Mouse (Mus musculus): ENCODE data around the gene Itpr1. TPM values are rescaled to one million over a fixed set of nuclear protein-coding genes. Genes with fewer than 3 reads are reported as not detected.

Gene Itpr1
- polyA plus RNA-seq, 1 experiment from 2014 or later = 4.8 TPM

DNA sequence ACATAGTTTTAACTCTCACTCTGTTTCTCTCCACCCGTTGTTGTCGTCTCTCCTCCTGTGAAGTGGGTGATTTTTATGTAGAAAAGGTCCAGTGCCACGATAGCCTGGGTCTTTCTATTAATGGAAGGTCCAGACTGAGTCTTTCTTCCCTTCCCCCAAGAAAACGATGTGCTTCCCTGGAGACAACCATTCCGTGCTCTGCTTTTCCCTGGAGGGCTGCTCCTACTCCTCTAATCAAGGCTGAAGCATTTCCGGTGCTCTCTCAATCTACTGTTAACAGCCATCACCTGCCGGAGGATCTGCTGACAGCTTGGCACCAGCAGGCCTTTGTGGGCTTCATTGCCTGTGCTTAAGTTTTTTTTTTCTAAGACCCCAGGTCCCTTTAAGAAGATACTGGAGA is 60.6 kb downstream of the Itpr1 start:
- Histone ChIP-seq H3K9ac (replicated peaks) (no peak overlapping the region), H3K4me1 (replicated peaks) (0 out of 2 replicates have a peak, but pooled peaks cover 4% of the 10 kb centered on the region), H3K36me3 (no peaks in the 10 kb centered on the region), H3K27me3 (no peaks in the 10 kb centered on the region), H3K4me3 (replicated peaks) (no peak overlapping the region), H3K4me2 (replicated peaks) (no peak overlapping the region), H3K9me3 (no peaks in the 10 kb centered on the region), H3K27ac (no peak overlapping the region)
- no peak for ATAC-seq
- 84% methylated on average over 7 of the region's 7 CpGs for WGBS

DNA sequence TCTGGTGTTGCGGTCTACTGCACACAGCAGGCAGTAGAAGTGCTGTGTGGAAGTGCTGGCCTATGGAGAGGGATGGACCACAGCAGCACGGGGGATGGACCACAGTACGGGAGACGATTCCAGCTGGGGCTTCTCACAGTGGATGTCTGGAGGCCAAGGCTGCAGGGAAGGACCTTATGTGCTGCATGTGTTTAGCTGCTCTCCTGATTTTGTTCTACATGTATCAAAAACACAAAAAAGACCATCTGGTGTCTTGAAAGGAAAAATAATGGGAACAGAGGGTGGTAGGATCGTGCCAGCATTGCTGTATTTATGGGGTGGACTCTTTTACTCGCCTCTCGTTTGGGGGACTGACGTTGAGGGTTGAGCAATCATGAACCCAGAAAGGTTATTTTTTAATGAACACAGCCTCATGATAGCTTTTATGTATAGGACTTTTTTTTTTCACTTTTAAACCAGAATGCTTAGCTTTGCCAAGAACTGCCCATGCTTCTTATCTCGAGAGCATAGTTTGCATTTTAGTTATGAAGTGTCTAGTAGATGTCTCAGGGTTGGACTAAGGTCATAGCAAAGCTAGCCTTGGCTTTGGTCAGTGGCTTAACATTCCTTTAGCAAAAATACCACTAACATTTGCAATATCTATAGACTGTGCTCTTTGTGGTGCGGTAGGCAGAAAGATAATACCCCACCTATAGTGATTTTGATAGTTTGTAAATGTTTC is 61.6 kb downstream of the Itpr1 start:
- no peak for ATAC-seq
- Histone ChIP-seq H3K9ac (replicated peaks) (no peak overlapping the region), H3K27ac (no peak overlapping the region), H3K27me3 (no peaks in the 10 kb centered on the region), H3K4me1 (replicated peaks) (0 out of 2 replicates have a peak, but pooled peaks cover 4% of the 10 kb centered on the region), H3K36me3 (no peaks in the 10 kb centered on the region), H3K4me3 (replicated peaks) (no peak overlapping the region), H3K4me2 (replicated peaks) (no peak overlapping the region), H3K9me3 (no peaks in the 10 kb centered on the region)
- WGBS = 77% methylated on average over 10 of the region's 10 CpGs

DNA sequence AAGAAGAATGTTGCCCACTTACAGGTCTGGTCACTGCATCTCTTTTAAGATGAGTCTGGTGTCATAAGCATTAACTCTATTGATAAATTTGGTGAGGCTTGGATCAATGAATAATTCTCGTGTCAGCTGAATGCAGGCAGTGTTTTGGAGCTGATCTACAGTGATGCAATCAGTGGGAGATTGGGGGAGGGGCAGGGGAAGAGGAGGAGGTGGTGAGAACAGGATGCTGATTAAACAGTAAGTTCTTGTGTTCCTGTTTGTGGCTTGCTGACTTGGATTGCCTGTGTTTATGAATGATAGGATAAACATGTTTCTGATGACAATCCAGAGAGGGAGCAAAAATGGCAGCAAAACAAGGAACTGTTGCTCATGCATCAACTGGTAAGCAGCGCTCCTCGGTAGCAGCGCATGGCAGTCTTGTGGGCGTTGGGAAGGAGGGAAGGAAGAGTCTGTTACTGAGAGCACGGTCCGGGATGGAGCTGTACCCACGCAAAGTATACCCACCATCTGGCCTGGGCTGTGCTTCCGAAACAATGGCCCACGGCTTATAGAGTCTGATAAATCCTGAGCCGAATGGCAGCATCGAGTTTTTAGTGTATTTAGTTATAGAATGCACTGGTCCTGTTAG is 64.1 kb downstream of the Itpr1 start:
- 0 out of 2 replicates have a peak, but pooled peaks cover 4% of the 10 kb centered on the region for H3K4me1 ChIP-seq (replicated peaks)
- H3K27me3 ChIP-seq = no peaks in the 10 kb centered on the region
- H3K36me3 ChIP-seq = no peaks in the 10 kb centered on the region
- no peaks in the 10 kb centered on the region for H3K9me3 ChIP-seq
- 88% methylated on average over 12 of the region's 12 CpGs for WGBS
- no peak overlapping the region for H3K9ac ChIP-seq (replicated peaks)
- H3K4me2 ChIP-seq (replicated peaks) = no peak overlapping the region
- H3K27ac ChIP-seq = no peak overlapping the region
- ATAC-seq = 0 out of 2 replicates have a peak, but pooled peaks have one; percentile 48
- H3K4me3 ChIP-seq (replicated peaks) = no peak overlapping the region

DNA sequence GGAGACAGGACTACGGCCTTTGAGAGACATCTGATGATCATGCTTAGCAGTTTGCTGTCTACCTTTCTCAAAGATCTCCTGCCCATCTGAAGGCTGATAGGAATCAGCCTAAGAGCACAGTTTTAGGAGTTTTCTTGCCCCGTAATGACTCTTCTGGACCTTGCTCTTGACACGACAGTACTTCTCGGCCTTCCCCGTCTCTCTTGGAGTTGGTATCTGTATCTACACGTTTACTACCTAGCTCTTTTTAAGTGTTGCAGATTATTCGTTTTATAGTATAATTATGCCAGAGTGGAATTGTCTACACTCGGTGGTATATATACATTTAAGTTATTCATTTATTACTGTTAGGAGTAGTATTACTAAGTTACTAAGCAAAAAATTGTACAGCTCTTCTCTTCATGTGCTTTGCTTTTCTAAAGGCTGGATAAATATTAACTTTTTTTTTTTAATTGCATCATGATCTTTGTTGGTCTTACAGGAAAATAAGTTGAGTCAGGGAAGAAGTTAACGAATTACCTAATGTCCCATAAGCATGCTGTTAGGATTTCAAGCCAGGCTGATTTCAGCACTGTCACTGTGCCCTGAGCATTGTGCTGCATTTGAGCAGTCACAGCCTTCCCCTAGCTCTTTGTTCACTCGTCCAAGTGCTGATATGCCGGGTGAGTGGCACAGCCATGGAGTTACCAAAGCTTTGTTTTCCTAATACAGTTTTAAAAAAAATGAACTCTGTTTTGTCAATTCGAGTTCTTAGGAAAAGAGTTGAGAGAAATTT is 64.9 kb downstream of the Itpr1 start:
- no peak for ATAC-seq
- H3K4me1 ChIP-seq (replicated peaks) = 0 out of 2 replicates have a peak, but pooled peaks cover 4% of the 10 kb centered on the region
- no peak overlapping the region for H3K27ac ChIP-seq
- H3K9ac ChIP-seq (replicated peaks) = no peak overlapping the region
- H3K9me3 ChIP-seq = no peaks in the 10 kb centered on the region
- no peak overlapping the region for H3K4me3 ChIP-seq (replicated peaks)
- H3K4me2 ChIP-seq (replicated peaks) = no peak overlapping the region
- no peaks in the 10 kb centered on the region for H3K36me3 ChIP-seq
- WGBS = 88% methylated on average over 12 of the region's 12 CpGs
- H3K27me3 ChIP-seq = no peaks in the 10 kb centered on the region

DNA sequence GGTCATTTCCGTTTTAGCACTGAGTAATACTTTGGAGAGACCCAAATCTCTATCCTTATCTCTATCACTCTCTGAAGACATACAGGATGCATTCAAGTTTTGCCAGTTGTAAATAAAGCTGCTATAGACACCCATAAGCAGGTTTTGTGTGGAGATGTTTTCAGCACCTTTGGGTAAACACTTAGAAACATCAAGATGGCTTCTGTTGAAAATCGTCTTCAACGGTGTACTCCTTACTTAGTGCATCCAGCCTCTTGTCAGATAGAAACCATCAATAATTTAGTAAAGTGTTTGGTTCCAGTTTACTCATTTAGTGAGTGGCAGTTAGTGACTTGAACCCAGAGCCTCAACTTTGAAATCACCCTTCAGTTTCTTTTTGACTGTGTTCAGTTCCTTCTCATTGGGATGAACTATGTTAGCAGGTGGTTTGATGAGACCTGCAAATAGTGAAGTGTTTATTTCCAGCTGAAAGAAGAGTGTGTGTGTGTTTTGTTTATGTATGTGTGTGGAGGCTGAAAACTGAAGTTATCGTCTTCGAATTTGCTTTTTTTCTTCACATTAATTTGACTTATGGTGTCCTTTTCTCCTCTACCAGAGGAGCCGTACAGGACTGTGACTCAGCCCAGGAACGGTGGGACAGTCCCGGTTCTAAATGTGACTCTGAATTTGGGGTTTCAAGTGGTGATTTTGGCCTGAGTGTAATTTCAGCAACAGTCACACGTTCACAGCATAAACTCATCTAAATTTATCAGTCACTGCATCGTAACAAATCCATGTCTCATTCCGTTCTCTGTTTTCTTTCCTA is 66.1 kb downstream of the Itpr1 start:
- H3K4me3 ChIP-seq (replicated peaks) = no peak overlapping the region
- H3K27me3 ChIP-seq = no peaks in the 10 kb centered on the region
- H3K36me3 ChIP-seq = no peaks in the 10 kb centered on the region
- no peak overlapping the region for H3K4me2 ChIP-seq (replicated peaks)
- no peak for ATAC-seq
- H3K4me1 ChIP-seq (replicated peaks) = 0 out of 2 replicates have a peak, but pooled peaks cover 4% of the 10 kb centered on the region
- no peak overlapping the region for H3K9ac ChIP-seq (replicated peaks)
- no peaks in the 10 kb centered on the region for H3K9me3 ChIP-seq
- H3K27ac ChIP-seq = no peak overlapping the region
- 93% methylated on average over 11 of the region's 11 CpGs for WGBS

DNA sequence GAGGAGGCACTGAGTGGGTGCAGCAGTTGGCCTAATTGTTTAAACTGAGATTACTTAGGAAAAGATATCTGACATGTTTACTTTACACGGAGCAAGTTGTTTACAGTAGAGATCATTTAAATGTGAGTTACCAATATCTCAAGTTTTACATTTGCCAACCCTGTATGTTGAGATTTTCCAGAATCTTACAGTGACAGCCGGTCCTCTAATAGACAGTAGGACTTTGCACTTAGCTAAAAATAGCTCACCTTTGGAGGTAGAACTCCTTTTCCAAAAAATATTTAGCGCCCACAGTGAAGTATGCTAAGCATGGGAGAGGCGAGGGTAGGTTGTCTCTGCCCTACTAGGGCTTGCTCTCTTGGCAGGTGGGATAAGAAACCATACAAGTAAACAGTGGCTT is 69.2 kb downstream of the Itpr1 start:
- no peaks in the 10 kb centered on the region for H3K27me3 ChIP-seq

DNA sequence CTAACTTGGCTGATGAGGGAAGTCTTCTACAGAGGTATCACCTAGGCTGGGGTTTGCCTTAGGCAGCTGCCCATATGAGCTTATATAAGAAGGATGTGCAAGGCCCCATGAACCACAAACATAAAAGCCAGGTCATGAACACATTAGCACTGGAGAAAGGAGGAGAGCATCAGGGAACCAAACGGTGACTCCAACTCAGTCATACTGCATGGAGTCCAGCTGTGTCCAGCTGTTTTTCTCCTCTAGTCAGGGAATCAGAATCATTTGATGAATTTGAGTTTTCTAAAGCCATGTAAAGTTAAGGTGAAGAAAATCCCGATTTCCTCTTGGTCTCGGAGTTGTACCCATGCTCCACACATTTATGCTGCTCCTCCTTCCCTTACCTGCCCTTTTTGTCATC is 69.7 kb downstream of the Itpr1 start:
- Histone ChIP-seq H3K4me3 (replicated peaks) (no peak overlapping the region), H3K4me2 (replicated peaks) (no peak overlapping the region), H3K9me3 (no peaks in the 10 kb centered on the region), H3K27ac (no peak overlapping the region), H3K9ac (replicated peaks) (no peak overlapping the region), H3K4me1 (replicated peaks) (no peaks in the 10 kb centered on the region), H3K36me3 (no peaks in the 10 kb centered on the region), H3K27me3 (no peaks in the 10 kb centered on the region)
- no peak for ATAC-seq
- 88% methylated on average over 3 of the region's 3 CpGs for WGBS

More for the DNA sequence above, 69.2 kb downstream of the Itpr1 start:
- WGBS = 92% methylated on average over 4 of the region's 4 CpGs
- H3K36me3 ChIP-seq = no peaks in the 10 kb centered on the region
- H3K4me1 ChIP-seq (replicated peaks) = no peaks in the 10 kb centered on the region
- H3K9ac ChIP-seq (replicated peaks) = no peak overlapping the region
- H3K4me2 ChIP-seq (replicated peaks) = no peak overlapping the region
- H3K27ac ChIP-seq = no peak overlapping the region
- no peaks in the 10 kb centered on the region for H3K9me3 ChIP-seq
- no peak overlapping the region for H3K4me3 ChIP-seq (replicated peaks)
- no peak for ATAC-seq

DNA sequence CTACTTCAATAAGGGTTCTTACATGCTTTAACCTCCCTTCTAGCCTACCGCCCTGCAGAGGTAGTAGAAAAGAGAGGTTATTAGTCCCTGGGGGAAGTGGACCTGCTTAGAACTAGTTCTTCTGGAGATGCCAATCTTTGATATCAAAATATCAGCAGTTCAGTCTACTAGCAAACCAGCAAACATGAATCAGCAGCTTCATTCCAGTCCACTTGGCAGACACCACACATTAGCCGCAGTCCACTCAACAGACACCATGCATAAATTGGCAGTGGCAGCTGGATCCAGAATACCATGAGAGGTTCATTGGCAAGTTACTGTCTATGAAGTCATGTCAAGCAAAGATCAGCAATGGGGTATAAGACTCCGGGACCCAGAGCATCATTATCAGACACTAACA is 71.8 kb downstream of the Itpr1 start:
- no peak overlapping the region for H3K9ac ChIP-seq (replicated peaks)
- H3K4me3 ChIP-seq (replicated peaks) = no peak overlapping the region
- WGBS = 97% methylated on average over 3 of the region's 3 CpGs
- H3K27ac ChIP-seq = no peak overlapping the region
- ATAC-seq = no peak
- H3K9me3 ChIP-seq = no peaks in the 10 kb centered on the region
- no peak overlapping the region for H3K4me2 ChIP-seq (replicated peaks)
- no peaks in the 10 kb centered on the region for H3K4me1 ChIP-seq (replicated peaks)
- H3K36me3 ChIP-seq = no peaks in the 10 kb centered on the region
- H3K27me3 ChIP-seq = no peaks in the 10 kb centered on the region

DNA sequence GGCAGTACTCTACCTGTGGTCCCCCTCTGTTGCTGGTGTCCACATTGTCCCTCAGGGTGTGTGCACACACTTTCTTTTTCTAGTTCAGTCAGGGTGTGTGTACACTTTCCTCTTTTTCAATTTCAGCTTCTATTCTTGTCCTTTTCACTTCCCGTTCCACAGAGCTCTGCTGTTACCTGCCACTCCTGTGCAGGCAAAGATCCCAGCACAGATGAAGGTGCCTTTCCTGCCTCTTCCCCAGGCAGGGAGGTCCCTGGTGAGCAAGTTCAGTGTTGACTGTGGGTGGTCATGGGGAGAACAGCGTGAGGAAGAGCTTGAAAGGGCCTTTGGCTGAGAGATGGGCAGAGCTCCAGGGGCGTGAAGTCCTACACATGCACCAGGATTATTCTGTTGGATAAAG is 76.1 kb downstream of the Itpr1 start:
- Histone ChIP-seq H3K4me1 (replicated peaks) (no peaks in the 10 kb centered on the region), H3K4me3 (replicated peaks) (no peak overlapping the region), H3K36me3 (no peaks in the 10 kb centered on the region), H3K9ac (replicated peaks) (no peak overlapping the region), H3K9me3 (no peaks in the 10 kb centered on the region), H3K4me2 (replicated peaks) (no peak overlapping the region), H3K27ac (no peak overlapping the region), H3K27me3 (no peaks in the 10 kb centered on the region)
- no peak for ATAC-seq
- WGBS = 74% methylated on average over 3 of the region's 3 CpGs

DNA sequence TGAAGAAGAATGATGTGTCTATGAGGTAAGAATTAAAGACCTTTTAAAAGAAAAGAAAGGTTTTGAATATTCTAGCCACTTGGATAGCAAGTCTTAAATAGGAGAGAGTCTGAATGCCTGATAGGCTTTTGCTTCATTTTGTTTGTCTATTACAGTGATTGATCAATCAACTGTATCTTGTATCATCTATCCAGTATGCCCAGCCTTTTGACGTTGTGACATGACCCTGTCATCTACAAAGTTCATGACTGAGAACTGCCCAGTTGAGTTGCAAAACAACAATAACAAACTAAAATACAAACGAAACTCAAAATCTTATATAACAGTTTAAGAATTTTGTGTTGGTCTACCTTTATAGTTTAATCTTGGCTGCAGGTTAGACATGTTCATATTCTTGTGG is 78.1 kb downstream of the Itpr1 start:
- H3K9me3 ChIP-seq = no peaks in the 10 kb centered on the region
- WGBS = 94% methylated on average over 2 of the region's 2 CpGs
- no peak for ATAC-seq
- H3K4me3 ChIP-seq (replicated peaks) = no peak overlapping the region
- no peaks in the 10 kb centered on the region for H3K36me3 ChIP-seq
- H3K27me3 ChIP-seq = no peaks in the 10 kb centered on the region
- H3K4me1 ChIP-seq (replicated peaks) = no peaks in the 10 kb centered on the region
- H3K27ac ChIP-seq = no peak overlapping the region
- H3K4me2 ChIP-seq (replicated peaks) = no peak overlapping the region
- H3K9ac ChIP-seq (replicated peaks) = no peak overlapping the region

DNA sequence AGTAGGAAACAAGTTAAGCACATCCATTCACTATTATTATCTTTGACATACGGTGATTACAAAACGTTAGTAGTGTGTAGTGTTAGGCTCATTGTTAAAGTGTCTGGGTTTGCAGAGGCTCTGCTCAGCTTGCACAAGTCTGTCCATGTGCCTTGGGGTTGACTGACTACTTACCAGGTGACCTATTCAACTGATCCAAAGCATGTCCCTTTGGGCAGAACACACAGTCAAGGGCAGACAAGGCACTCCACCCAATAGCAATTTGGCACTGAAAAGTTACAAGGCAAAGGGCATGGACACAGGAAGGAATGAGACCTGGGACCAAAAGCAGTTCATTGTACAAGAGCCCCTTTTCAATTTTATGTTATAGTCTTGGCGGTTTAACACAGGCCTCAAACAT is 78.7 kb downstream of the Itpr1 start:
- Histone ChIP-seq H3K27ac (no peak overlapping the region), H3K36me3 (no peaks in the 10 kb centered on the region), H3K9ac (replicated peaks) (no peak overlapping the region), H3K4me3 (replicated peaks) (no peak overlapping the region), H3K27me3 (no peaks in the 10 kb centered on the region), H3K4me2 (replicated peaks) (no peak overlapping the region), H3K9me3 (no peaks in the 10 kb centered on the region), H3K4me1 (replicated peaks) (no peaks in the 10 kb centered on the region)
- WGBS = 93% methylated on average over 3 of the region's 3 CpGs
- no peak for ATAC-seq

Measured in midbrain, embryonic 13.5 days (tissue).